Mouse (Mus musculus): ENCODE data around the gene Nrp1. TPM values are rescaled to one million over a fixed set of nuclear protein-coding genes. Genes with fewer than 3 reads are reported as not detected.

The Nrp1 gene
- polyA plus RNA-seq, 1 experiment from 2014 or later = 21.4 TPM

DNA sequence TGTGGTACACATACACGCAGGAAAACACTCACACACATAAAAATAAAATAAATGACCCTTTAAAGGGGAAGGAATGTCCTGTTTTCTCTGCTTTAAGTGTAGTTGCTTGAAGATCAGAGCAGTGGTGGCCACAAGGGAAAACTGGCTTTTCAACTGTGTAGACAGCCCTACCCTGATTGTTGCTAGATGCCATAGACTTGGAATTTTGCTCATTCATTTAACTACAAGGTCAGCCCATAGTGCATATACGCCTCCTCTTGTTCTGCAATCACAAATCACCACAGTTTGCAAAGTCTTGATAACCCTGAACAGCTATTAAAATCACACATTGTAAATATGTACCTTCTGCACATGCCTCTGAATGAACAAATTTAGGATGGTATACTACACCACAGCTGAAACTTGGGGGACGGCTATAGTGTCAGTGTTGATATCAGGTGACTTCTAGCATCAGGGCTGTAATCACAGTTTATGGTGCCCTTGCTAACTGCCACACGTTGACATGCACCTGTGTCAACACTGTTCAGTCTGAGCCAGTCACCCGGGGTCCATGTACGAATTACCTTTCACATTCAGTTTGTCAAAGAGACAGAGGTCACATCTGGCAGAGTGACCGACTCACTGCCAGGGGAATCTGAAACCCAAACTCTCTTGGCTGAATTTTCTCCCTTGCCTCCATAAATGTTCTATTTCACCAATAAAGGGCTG is 66.4 kb downstream of the Nrp1 start:
- no peak overlapping the region for H3K9ac ChIP-seq (ENCODE audit: low read length)
- no peaks in the 10 kb centered on the region for H3K27me3 ChIP-seq (ENCODE audit: control insufficient read depth, insufficient read depth, low read length)
- peaks cover 3% of the 10 kb centered on the region; the same call in 1 of the 2 replicates for H3K4me1 ChIP-seq (ENCODE audit: control insufficient read depth, insufficient read depth, low read length)
- DNase-seq (ENCODE audit: low spot score, missing footprints) (no peak), ATAC-seq (ENCODE audit: low FRiP score) (no peak)
- WGBS = 81% methylated on average over 7 of the region's 7 CpGs
- no peaks in the 10 kb centered on the region for H3K36me3 ChIP-seq (ENCODE audit: control insufficient read depth, insufficient read depth, low read length)
- H3K4me3 ChIP-seq (ENCODE audit: low read depth, low read length) = no peak overlapping the region
- H3K9me3 ChIP-seq (ENCODE audit: control insufficient read depth, low read length) = no peaks in the 10 kb centered on the region
- H3K4me2 ChIP-seq = no peak overlapping the region
- H3K27ac ChIP-seq (ENCODE audit: low read depth, low read length) = no peak overlapping the region

DNA sequence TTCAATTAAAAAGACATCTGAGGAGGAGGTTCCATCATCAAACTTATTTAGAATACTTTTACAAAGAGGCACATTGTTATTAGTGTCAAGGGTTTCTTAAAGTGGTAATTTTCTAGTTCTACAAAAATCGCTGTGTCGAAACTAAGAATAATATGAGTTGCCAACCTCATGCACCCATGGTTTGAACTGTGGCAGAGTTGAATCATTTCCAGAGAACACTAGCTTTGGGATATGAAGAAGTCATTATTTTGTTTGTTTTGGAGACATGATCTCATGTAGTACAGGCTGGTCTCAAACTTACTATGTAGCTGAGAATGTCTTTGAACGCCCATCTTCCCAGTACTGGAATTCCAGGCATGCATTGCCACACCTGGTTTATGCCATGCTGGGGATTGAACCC is 68.7 kb downstream of the Nrp1 start:
- H3K9me3 ChIP-seq (ENCODE audit: control insufficient read depth, low read length) = no peaks in the 10 kb centered on the region
- no peaks in the 10 kb centered on the region for H3K27me3 ChIP-seq (ENCODE audit: control insufficient read depth, insufficient read depth, low read length)
- H3K4me3 ChIP-seq (ENCODE audit: low read depth, low read length) = no peak overlapping the region
- ATAC-seq (ENCODE audit: low FRiP score) (no peak), DNase-seq (ENCODE audit: low spot score, missing footprints) (no peak)
- H3K36me3 ChIP-seq (ENCODE audit: control insufficient read depth, insufficient read depth, low read length) = no peaks in the 10 kb centered on the region
- H3K9ac ChIP-seq (ENCODE audit: low read length) = no peak overlapping the region
- peaks cover 3% of the 10 kb centered on the region; the same call in 1 of the 2 replicates for H3K4me1 ChIP-seq (ENCODE audit: control insufficient read depth, insufficient read depth, low read length)
- H3K4me2 ChIP-seq = no peak overlapping the region
- WGBS = 90% methylated on average over 3 of the region's 3 CpGs
- H3K27ac ChIP-seq (ENCODE audit: low read depth, low read length) = no peak overlapping the region

DNA sequence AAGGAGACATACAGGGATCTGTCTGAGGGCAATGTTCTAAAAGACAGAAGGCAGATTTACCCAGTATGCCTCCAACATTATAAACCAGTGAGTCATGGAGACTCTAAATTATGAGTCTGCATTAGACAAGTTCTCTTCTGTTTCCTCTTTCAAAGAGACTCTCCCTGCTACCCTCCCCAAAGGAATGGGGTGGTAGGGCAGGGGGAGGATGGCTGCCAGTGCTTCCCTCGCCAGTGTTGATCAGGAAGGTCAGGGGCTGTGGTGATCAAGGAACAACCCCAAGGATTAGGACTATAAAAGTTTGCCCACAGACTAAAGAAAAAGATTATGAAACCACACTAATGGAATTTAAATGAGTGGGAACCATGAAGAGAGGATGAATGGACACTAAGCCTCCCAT is 70.6 kb downstream of the Nrp1 start:
- Histone ChIP-seq H3K27ac (ENCODE audit: low read depth, low read length) (no peak overlapping the region), H3K36me3 (ENCODE audit: control insufficient read depth, insufficient read depth, low read length) (no peaks in the 10 kb centered on the region), H3K9ac (ENCODE audit: low read length) (no peak overlapping the region), H3K4me2 (no peak overlapping the region), H3K9me3 (ENCODE audit: control insufficient read depth, low read length) (no peaks in the 10 kb centered on the region), H3K4me3 (ENCODE audit: low read depth, low read length) (no peak overlapping the region), H3K4me1 (ENCODE audit: control insufficient read depth, insufficient read depth, low read length) (peaks cover 3% of the 10 kb centered on the region; the same call in 1 of the 2 replicates), H3K27me3 (ENCODE audit: control insufficient read depth, insufficient read depth, low read length) (no peaks in the 10 kb centered on the region)
- ATAC-seq (ENCODE audit: low FRiP score) = no peak
- WGBS = 37% methylated on average over 1 of the region's 1 CpGs
- no peak for DNase-seq (ENCODE audit: low spot score, missing footprints)

DNA sequence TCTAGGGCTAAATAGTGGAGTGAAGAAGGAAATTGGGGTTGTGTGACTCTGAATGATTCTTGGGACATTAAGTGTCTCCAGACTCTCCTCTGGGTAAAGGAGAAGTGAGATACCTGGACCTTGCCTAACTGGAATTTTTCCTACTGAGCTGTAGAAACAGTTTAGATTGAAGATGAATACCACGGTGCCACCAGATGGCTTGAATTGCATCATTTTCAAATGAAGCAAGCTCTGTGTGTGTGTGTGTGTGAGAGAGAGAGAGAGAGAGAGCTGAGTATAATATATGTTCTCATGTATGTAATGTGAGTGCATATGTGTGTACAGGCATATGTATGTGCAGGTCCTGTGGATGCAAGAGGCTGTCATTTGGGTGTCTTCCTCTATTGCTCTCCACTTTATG is 72.7 kb downstream of the Nrp1 start:
- H3K9ac ChIP-seq (ENCODE audit: low read length) = no peak overlapping the region
- no peaks in the 10 kb centered on the region for H3K27me3 ChIP-seq (ENCODE audit: control insufficient read depth, insufficient read depth, low read length)
- no peaks in the 10 kb centered on the region for H3K36me3 ChIP-seq (ENCODE audit: control insufficient read depth, insufficient read depth, low read length)
- DNase-seq (ENCODE audit: low spot score, missing footprints) (no peak), ATAC-seq (ENCODE audit: low FRiP score) (no peak)
- H3K4me1 ChIP-seq (ENCODE audit: control insufficient read depth, insufficient read depth, low read length) = peaks cover 3% of the 10 kb centered on the region; the same call in 1 of the 2 replicates
- no peak overlapping the region for H3K4me2 ChIP-seq
- H3K27ac ChIP-seq (ENCODE audit: low read depth, low read length) = no peak overlapping the region
- no peak overlapping the region for H3K4me3 ChIP-seq (ENCODE audit: low read depth, low read length)
- WGBS = 94% methylated on average over 1 of the region's 1 CpGs
- H3K9me3 ChIP-seq (ENCODE audit: control insufficient read depth, low read length) = no peaks in the 10 kb centered on the region

DNA sequence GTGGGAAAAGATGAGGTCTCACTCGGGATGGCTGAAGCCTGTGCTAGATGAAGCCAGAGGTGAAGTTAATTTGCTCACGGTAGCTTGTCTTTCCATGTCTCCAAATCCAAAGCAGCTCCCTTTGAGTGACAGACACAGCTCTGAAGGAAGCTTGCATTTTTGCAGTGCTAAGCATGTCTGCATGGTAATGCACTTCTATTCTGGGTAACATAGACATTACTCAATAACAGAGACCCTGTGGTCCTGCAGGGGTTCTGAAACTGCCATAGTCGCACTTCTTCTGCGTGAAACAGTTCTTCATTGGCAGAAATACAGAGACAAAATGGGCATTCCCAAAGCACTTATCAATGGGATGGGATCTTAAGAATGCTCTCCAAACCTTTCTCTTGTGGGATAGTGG is 77.3 kb downstream of the Nrp1 start:
- Histone ChIP-seq H3K4me3 (ENCODE audit: low read depth, low read length) (no peak overlapping the region), H3K4me1 (ENCODE audit: control insufficient read depth, insufficient read depth, low read length) (no peaks in the 10 kb centered on the region), H3K9ac (ENCODE audit: low read length) (no peak overlapping the region), H3K27ac (ENCODE audit: low read depth, low read length) (no peak overlapping the region), H3K4me2 (no peak overlapping the region), H3K27me3 (ENCODE audit: control insufficient read depth, insufficient read depth, low read length) (no peaks in the 10 kb centered on the region), H3K36me3 (ENCODE audit: control insufficient read depth, insufficient read depth, low read length) (no peaks in the 10 kb centered on the region), H3K9me3 (ENCODE audit: control insufficient read depth, low read length) (no peaks in the 10 kb centered on the region)
- DNase-seq (ENCODE audit: low spot score, missing footprints) = no peak
- ATAC-seq (ENCODE audit: low FRiP score) = no peak
- 87% methylated on average over 4 of the region's 4 CpGs for WGBS

DNA sequence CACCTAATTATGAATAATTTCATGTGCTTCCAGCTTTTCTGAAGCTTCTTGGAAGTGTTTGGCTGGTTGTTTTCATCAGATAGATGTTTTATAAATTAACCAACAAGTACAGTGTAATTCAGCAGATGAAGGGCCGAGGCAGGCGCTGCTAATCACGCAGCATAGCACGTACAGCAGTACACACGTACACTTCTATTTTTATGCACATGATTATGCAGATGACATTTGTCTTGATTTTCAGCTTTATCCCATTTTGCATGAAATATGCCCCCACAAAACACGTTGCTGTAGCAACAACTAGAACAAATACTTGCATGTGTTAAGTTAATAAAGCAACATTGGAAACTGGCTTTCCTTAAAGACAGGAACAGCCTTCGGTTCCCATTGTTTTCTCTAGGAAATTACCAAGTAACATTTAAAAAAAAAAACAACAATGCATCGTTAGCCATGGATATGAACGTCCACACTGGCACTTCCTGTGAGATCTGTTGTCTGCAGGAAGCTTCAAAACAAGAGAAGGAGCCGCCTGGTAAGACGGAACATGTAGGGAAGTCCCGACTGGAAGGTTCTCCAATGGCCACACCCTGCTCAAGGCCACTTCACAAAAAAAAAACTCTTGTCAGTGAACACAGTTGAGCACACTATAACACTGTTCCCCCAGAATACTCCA is 78.9 kb downstream of the Nrp1 start:
- Histone ChIP-seq H3K9me3 (ENCODE audit: control insufficient read depth, low read length) (no peaks in the 10 kb centered on the region), H3K27ac (ENCODE audit: low read depth, low read length) (no peak overlapping the region), H3K4me1 (ENCODE audit: control insufficient read depth, insufficient read depth, low read length) (no peaks in the 10 kb centered on the region), H3K9ac (ENCODE audit: low read length) (no peak overlapping the region), H3K27me3 (ENCODE audit: control insufficient read depth, insufficient read depth, low read length) (no peaks in the 10 kb centered on the region), H3K36me3 (ENCODE audit: control insufficient read depth, insufficient read depth, low read length) (no peaks in the 10 kb centered on the region), H3K4me3 (ENCODE audit: low read depth, low read length) (no peak overlapping the region), H3K4me2 (no peak overlapping the region)
- ATAC-seq (ENCODE audit: low FRiP score) (no peak), DNase-seq (ENCODE audit: low spot score, missing footprints) (no peak)
- 85% methylated on average over 12 of the region's 12 CpGs for WGBS

DNA sequence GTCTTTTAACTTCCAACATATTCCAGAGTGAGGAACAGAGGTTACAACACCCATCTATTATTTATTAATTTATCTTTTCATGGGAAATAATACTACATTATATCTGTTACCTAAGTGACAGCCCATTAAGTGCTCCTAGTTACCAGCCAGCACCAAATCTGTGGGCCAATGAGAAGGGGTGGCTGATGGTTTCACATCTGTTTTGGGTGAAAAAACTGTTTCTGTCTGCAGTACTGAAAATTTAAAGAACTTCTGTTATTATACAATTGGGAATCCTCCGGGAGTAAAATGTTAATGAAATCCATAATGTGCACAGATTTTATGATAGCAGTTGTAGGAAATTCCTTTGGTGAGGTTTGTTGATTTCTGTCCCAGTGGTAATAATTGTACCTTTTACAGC is 83.0 kb downstream of the Nrp1 start:
- no peak overlapping the region for H3K27ac ChIP-seq (ENCODE audit: low read depth, low read length)
- no peak overlapping the region for H3K4me2 ChIP-seq
- 96% methylated on average over 1 of the region's 1 CpGs for WGBS
- no peaks in the 10 kb centered on the region for H3K27me3 ChIP-seq (ENCODE audit: control insufficient read depth, insufficient read depth, low read length)
- no peak overlapping the region for H3K4me3 ChIP-seq (ENCODE audit: low read depth, low read length)
- DNase-seq (ENCODE audit: low spot score, missing footprints) (no peak), ATAC-seq (ENCODE audit: low FRiP score) (no peak)
- peaks cover 3% of the 10 kb centered on the region; the same call in 1 of the 2 replicates for H3K4me1 ChIP-seq (ENCODE audit: control insufficient read depth, insufficient read depth, low read length)
- H3K36me3 ChIP-seq (ENCODE audit: control insufficient read depth, insufficient read depth, low read length) = no peaks in the 10 kb centered on the region
- H3K9ac ChIP-seq (ENCODE audit: low read length) = no peak overlapping the region
- no peaks in the 10 kb centered on the region for H3K9me3 ChIP-seq (ENCODE audit: control insufficient read depth, low read length)

DNA sequence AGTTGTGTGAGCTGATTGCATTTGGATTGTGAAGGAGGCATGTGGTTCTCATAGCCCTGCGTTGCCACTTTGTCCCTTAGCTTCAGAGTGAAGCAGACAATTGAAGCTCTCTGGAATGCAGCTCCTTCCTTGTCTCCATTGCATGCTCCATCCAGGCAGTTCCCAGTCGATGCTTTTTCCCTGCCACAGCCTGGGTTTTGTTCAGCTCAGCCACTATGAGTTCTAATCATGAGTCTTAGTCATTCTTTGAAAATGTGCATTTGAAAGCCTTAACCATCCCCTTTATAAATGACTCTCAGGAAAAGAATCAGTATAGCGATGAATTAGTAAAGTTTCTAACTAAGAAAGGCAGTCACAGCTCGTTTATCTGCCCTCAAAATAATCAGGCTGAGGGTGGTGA is 87.2 kb downstream of the Nrp1 start:
- DNase-seq (ENCODE audit: low spot score, missing footprints) (no peak), ATAC-seq (ENCODE audit: low FRiP score) (no peak)
- Histone ChIP-seq H3K27ac (ENCODE audit: low read depth, low read length) (no peak overlapping the region), H3K27me3 (ENCODE audit: control insufficient read depth, insufficient read depth, low read length) (no peaks in the 10 kb centered on the region), H3K4me3 (ENCODE audit: low read depth, low read length) (no peak overlapping the region), H3K4me1 (ENCODE audit: control insufficient read depth, insufficient read depth, low read length) (peaks cover 4% of the 10 kb centered on the region; the same call in 1 of the 2 replicates), H3K9me3 (ENCODE audit: control insufficient read depth, low read length) (no peaks in the 10 kb centered on the region), H3K9ac (ENCODE audit: low read length) (no peak overlapping the region), H3K4me2 (no peak overlapping the region), H3K36me3 (ENCODE audit: control insufficient read depth, insufficient read depth, low read length) (no peaks in the 10 kb centered on the region)
- 42% methylated on average over 4 of the region's 4 CpGs for WGBS

DNA sequence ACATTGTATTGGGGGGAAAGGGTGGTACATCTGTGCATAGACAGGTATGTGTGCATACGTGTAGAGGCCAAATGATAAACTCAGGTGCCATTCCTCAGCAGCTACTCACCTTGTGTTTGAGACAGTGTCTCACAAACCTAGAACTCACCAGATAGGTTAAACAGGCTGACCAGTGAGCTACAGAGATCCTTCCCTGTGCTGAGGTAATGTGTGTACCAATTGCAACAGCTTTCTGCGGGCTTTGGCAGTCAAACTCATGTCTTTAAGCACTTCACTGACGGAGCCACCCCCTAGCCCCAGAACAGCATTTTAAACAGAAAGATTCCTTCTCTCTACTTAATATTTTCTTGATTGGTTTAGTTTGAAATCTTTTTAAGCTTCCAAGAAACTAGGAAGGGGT is 88.2 kb downstream of the Nrp1 start:
- DNase-seq (ENCODE audit: low spot score, missing footprints) = no peak
- H3K9me3 ChIP-seq (ENCODE audit: control insufficient read depth, low read length) = no peaks in the 10 kb centered on the region
- H3K4me2 ChIP-seq = no peak overlapping the region
- no peak overlapping the region for H3K4me3 ChIP-seq (ENCODE audit: low read depth, low read length)
- WGBS = 93% methylated on average over 3 of the region's 3 CpGs
- no peaks in the 10 kb centered on the region for H3K36me3 ChIP-seq (ENCODE audit: control insufficient read depth, insufficient read depth, low read length)
- no peak overlapping the region for H3K27ac ChIP-seq (ENCODE audit: low read depth, low read length)
- H3K9ac ChIP-seq (ENCODE audit: low read length) = no peak overlapping the region
- H3K4me1 ChIP-seq (ENCODE audit: control insufficient read depth, insufficient read depth, low read length) = peaks cover 6% of the 10 kb centered on the region
- no peak for ATAC-seq (ENCODE audit: low FRiP score)
- no peaks in the 10 kb centered on the region for H3K27me3 ChIP-seq (ENCODE audit: control insufficient read depth, insufficient read depth, low read length)
